Comparison of ENCODE assay signal across 10 mouse cellular contexts in genomic region chr11:85989536-85989935, GRCm38 (mm10).
DNase-seq lines count a peak whose midpoint lies in the region; ATAC-seq and TF ChIP-seq lines count a peak whose summit lies in the region.
"Had no signal": no experiment of that assay in that cellular context is flagged by ENCODE, and none has a peak within 500 bp of the region (broad histone marks: within the 10 kb centered on the region; RNA-seq: fewer than 3 reads in every experiment).

No protein-coding gene starts in this region.

- no peak for DNase-seq in kidney, adult 18-20 months
- DNase-seq in thymus, postnatal 0 days (ENCODE audit: low spot score), result no peak
- no peak for DNase-seq in gastrocnemius, adult 18-20 months (ENCODE audit: low spot score)
- no peak for DNase-seq in testis, postnatal 10 days (ENCODE audit: low spot score)
- DNase-seq: cerebellum, adult 18-20 months had no signal

- 0 out of 2 replicates have a peak overlapping the region, but pooled peaks have one; percentile 7 for H3K9ac ChIP-seq in kidney, embryonic 14.5 days (ENCODE audit: low read depth, low read length)
- 0 out of 2 replicates have a peak overlapping the region, but pooled peaks have one; percentile 17 for H3K9ac ChIP-seq in embryonic facial prominence, embryonic 13.5 days
- H3K9ac ChIP-seq in intestine, embryonic 15.5 days, result no peak overlapping the region

- no peaks in the 10 kb centered on the region for H3K36me3 ChIP-seq in kidney, embryonic 14.5 days (ENCODE audit: control insufficient read depth, insufficient read depth, low read length)
- H3K36me3 ChIP-seq in embryonic facial prominence, embryonic 13.5 days, result no peaks in the 10 kb centered on the region
- H3K36me3 ChIP-seq in intestine, embryonic 15.5 days, result no peaks in the 10 kb centered on the region
- no peaks in the 10 kb centered on the region for H3K36me3 ChIP-seq in myocyte (ENCODE audit: control insufficient read depth, insufficient read depth)

- peak overlapping the region; percentile 24 for H3K4me3 ChIP-seq in kidney, embryonic 14.5 days (ENCODE audit: low read length)
- peak overlapping the region; percentile 33 for H3K4me3 ChIP-seq in embryonic facial prominence, embryonic 13.5 days
- peak overlapping the region; percentile 12; the same call in 1 of the 2 replicates for H3K4me3 ChIP-seq in intestine, embryonic 15.5 days (replicated peaks)
- no peak overlapping the region for H3K4me3 ChIP-seq in myocyte
- H3K4me3 ChIP-seq: left cerebral cortex, adult 2 months had no signal

- peaks cover 8% of the 10 kb centered on the region; the same call in 1 of the 2 replicates for H3K4me1 ChIP-seq in kidney, embryonic 14.5 days (ENCODE audit: control insufficient read depth, insufficient read depth, low read length)
- peaks cover 12% of the 10 kb centered on the region; the same call in 1 of the 2 replicates for H3K4me1 ChIP-seq in embryonic facial prominence, embryonic 13.5 days
- peaks cover 4% of the 10 kb centered on the region; the same call in 1 of the 2 replicates for H3K4me1 ChIP-seq in intestine, embryonic 15.5 days (replicated peaks)

- no peak for TF ChIP-seq POLR2A in myocyte (IDR thresholded peaks at IDR 0.05; ENCODE audit: insufficient read length, low read depth)

- no peaks in the 10 kb centered on the region for H3K79me2 ChIP-seq in myocyte (ENCODE audit: control insufficient read depth, insufficient read depth)

- no peak overlapping the region for H3ac ChIP-seq in myocyte (ENCODE audit: control insufficient read depth, insufficient read length)

- no peaks in the 10 kb centered on the region for H3K9me3 ChIP-seq in kidney, embryonic 14.5 days (ENCODE audit: control insufficient read depth, low read length)
- no peaks in the 10 kb centered on the region for H3K9me3 ChIP-seq in embryonic facial prominence, embryonic 13.5 days
- no peaks in the 10 kb centered on the region for H3K9me3 ChIP-seq in intestine, embryonic 15.5 days

- 3% methylated on average over 10 of the region's 10 CpGs for WGBS in kidney, embryonic 14.5 days
- WGBS in embryonic facial prominence, embryonic 13.5 days, result 16% methylated on average over 10 of the region's 10 CpGs
- 3% methylated on average over 10 of the region's 10 CpGs for WGBS in intestine, embryonic 15.5 days

- peak; percentile 64 for ATAC-seq in kidney, embryonic 14.5 days (ENCODE audit: low FRiP score, low TSS enrichment)
- ATAC-seq in embryonic facial prominence, embryonic 13.5 days (ENCODE audit: insufficient number of reproducible peaks, insufficient read depth, low FRiP score, low TSS enrichment, low read depth), result no peak
- ATAC-seq in intestine, embryonic 15.5 days, result peak; percentile 45

- H3K27ac ChIP-seq in kidney, embryonic 14.5 days (ENCODE audit: low read depth, low read length), result no peak overlapping the region
- no peak overlapping the region for H3K27ac ChIP-seq in embryonic facial prominence, embryonic 13.5 days
- no peak overlapping the region for H3K27ac ChIP-seq in intestine, embryonic 15.5 days
- H3K27ac ChIP-seq: left cerebral cortex, adult 2 months had no signal

- H3K4me2 ChIP-seq in kidney, embryonic 14.5 days (replicated peaks; ENCODE audit: low read depth, low read length), result peak overlapping the region; percentile 51
- H3K4me2 ChIP-seq in embryonic facial prominence, embryonic 13.5 days, result peak overlapping the region; percentile 55
- H3K4me2 ChIP-seq in intestine, embryonic 15.5 days (replicated peaks), result peak overlapping the region; percentile 53
- H3K4me2 ChIP-seq in myocyte (ENCODE audit: low read depth), result peak overlapping the region; percentile 66

- peaks cover 19% of the 10 kb centered on the region for H3K27me3 ChIP-seq in kidney, embryonic 14.5 days (ENCODE audit: control insufficient read depth, insufficient read depth, low read length)
- H3K27me3 ChIP-seq in embryonic facial prominence, embryonic 13.5 days, result peaks cover 17% of the 10 kb centered on the region
- 0 out of 2 replicates have a peak, but pooled peaks cover 2% of the 10 kb centered on the region for H3K27me3 ChIP-seq in intestine, embryonic 15.5 days (replicated peaks)
- no peaks in the 10 kb centered on the region for H3K27me3 ChIP-seq in myocyte (ENCODE audit: control insufficient read depth, insufficient read depth, insufficient read length)

TF ChIP-seq in myocyte, 11 proteins besides CTCF, POLR2A, EP300 and RAD21:
- TF ChIP-seq SRF (IDR thresholded peaks at IDR 0.05; ENCODE audit: control insufficient read depth, insufficient read length, low read depth), result no peak
- TF ChIP-seq POLR2AphosphoS2 (IDR thresholded peaks at IDR 0.05; ENCODE audit: insufficient read length, low read depth), result no peak
- no peak for TF ChIP-seq TCF3 (IDR thresholded peaks at IDR 0.05; ENCODE audit: insufficient read length, low read depth)
- TF ChIP-seq E2F4 (IDR thresholded peaks at IDR 0.05; ENCODE audit: insufficient read depth), result no peak
- no peak for TF ChIP-seq MAX (IDR thresholded peaks at IDR 0.05; ENCODE audit: low read depth)
- no peak for TF ChIP-seq MYOD1 (IDR thresholded peaks at IDR 0.05; ENCODE audit: control insufficient read depth in 1 of 3, insufficient read length in 2 of 3, low read depth in 2 of 3)
- no peak for TF ChIP-seq USF1 (IDR thresholded peaks at IDR 0.05; ENCODE audit: low read depth)
- no peak for TF ChIP-seq TCF12 (IDR thresholded peaks at IDR 0.05; ENCODE audit: insufficient read depth, poor library complexity, severe bottlenecking)
- no peak for TF ChIP-seq REST (IDR thresholded peaks at IDR 0.05; ENCODE audit: insufficient read depth, insufficient read length)
- no peak for TF ChIP-seq MYOG (IDR thresholded peaks at IDR 0.05; ENCODE audit: control insufficient read depth in 1 of 3, insufficient read depth in 1 of 3, insufficient read length in 2 of 3, low read depth in 2 of 3)
- TF ChIP-seq CEBPB (IDR thresholded peaks at IDR 0.05; ENCODE audit: insufficient read depth, poor library complexity, severe bottlenecking), result no peak
